Mouse (Mus musculus): ENCODE measurements at regions not wholly inside any gene's neighbourhood (a gene's known extent, or its start where the extent isn't known, plus 50 kb on each side); places are given as distances from the start of the nearest gene placed in this dataset.

DNA sequence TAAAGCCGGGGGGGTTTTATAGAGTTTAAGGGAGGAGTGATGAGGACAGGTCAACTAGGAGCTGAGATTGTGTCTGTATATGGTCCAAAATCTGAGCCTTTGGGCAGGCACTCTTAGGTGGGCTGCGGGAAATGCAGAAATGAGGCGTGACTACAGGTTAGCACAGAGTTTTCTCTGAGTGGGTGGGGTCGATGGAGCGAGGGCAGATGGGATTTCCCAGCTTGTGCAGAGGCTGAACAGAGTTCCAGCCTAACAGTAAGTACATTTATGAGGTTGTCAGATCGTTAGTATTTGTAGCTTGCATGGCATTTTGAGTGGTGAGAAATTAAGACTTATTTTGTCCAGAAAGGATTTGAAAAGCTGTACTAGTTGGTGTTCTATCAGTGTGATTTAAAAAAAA lies 1358.4 kb downstream of the Gsdmc2 start:
- no peaks in the 10 kb centered on the region for H3K36me3 ChIP-seq (ENCODE audit: control insufficient read depth in 1 of 2, insufficient read depth in 2 of 2, low read length in 2 of 2)
- no peaks in the 10 kb centered on the region for H3K4me1 ChIP-seq (ENCODE audit: control insufficient read depth in 1 of 2, insufficient read depth in 2 of 2, low read length in 2 of 2)
- no peak for DNase-seq (ENCODE audit: low read depth, low spot score)
- no peak for TF ChIP-seq EP300 (IDR thresholded peaks at IDR 0.05; ENCODE audit: low read depth in 1 of 2, low read length in 2 of 2)
- no peak for TF ChIP-seq NELFE (IDR thresholded peaks at IDR 0.05; ENCODE audit: low read depth, low read length)
- no peak for TF ChIP-seq TBP (IDR thresholded peaks at IDR 0.05; ENCODE audit: low read depth, low read length)
- no peak for TF ChIP-seq MXI1 (IDR thresholded peaks at IDR 0.05; ENCODE audit: low read depth, low read length)
- no peak for TF ChIP-seq ELF1 (IDR thresholded peaks at IDR 0.05; ENCODE audit: low read depth, low read length)
- no peak for TF ChIP-seq MEF2A (IDR thresholded peaks at IDR 0.05; ENCODE audit: extremely low read depth, insufficient replicate concordance, low read depth, low read length, poor library complexity, severe bottlenecking)
- no peak for TF ChIP-seq SIN3A (IDR thresholded peaks at IDR 0.05; ENCODE audit: low read length)
- no peak for TF ChIP-seq POLR2AphosphoS5 (IDR thresholded peaks at IDR 0.05; ENCODE audit: borderline replicate concordance, low read depth, low read length)
- TF ChIP-seq ZC3H11A (IDR thresholded peaks at IDR 0.05; ENCODE audit: low read depth, low read length), result no peak
- no peak for TF ChIP-seq E2F4 (IDR thresholded peaks at IDR 0.05; ENCODE audit: borderline replicate concordance, low read depth, low read length)
- TF ChIP-seq CHD1 (IDR thresholded peaks at IDR 0.05; ENCODE audit: low read depth, low read length), result no peak
- no peak for TF ChIP-seq GATA1 (IDR thresholded peaks at IDR 0.05; ENCODE audit: low read depth, low read length)
- no peak for TF ChIP-seq ZMIZ1 (IDR thresholded peaks at IDR 0.05; ENCODE audit: low read depth, low read length)
- TF ChIP-seq USF1 (IDR thresholded peaks at IDR 0.05; ENCODE audit: low read depth, low read length), result no peak
- no peak for TF ChIP-seq RAD21 (IDR thresholded peaks at IDR 0.05; ENCODE audit: low read depth, low read length)
- TF ChIP-seq NRF1 (IDR thresholded peaks at IDR 0.05; ENCODE audit: insufficient read depth, low read depth, low read length, poor library complexity, severe bottlenecking), result no peak
- TF ChIP-seq POLR2AphosphoS2 (IDR thresholded peaks at IDR 0.05; ENCODE audit: low read length), result no peak
- TF ChIP-seq SMC3 (IDR thresholded peaks at IDR 0.05; ENCODE audit: low read depth, low read length), result no peak
- no peak for TF ChIP-seq JUND (IDR thresholded peaks at IDR 0.05; ENCODE audit: low read depth, low read length)
- H3K9ac ChIP-seq (ENCODE audit: control insufficient read depth, low read depth, low read length, poor library complexity, severe bottlenecking), result no peak overlapping the region
- H3K79me2 ChIP-seq (ENCODE audit: control insufficient read depth, insufficient read depth, low read length, poor library complexity), result no peaks in the 10 kb centered on the region
- H3K27ac ChIP-seq (ENCODE audit: control insufficient read depth, low read depth, low read length), result no peak overlapping the region
- H3K27me3 ChIP-seq (ENCODE audit: control insufficient read depth in 1 of 2, insufficient read depth in 2 of 2, low read length in 2 of 2), result peaks cover 0 to 2% of the 10 kb centered on the region in 2 experiments; a peak in 1 of 4 replicates
- H3K4me3 ChIP-seq (ENCODE audit: control insufficient read depth in 1 of 2, insufficient read depth in 1 of 2, low read depth in 2 of 2, low read length in 2 of 2), result no peak overlapping the region
- H3K9me3 ChIP-seq (replicated peaks; ENCODE audit: insufficient read depth, low read length), result no peaks in the 10 kb centered on the region

DNA sequence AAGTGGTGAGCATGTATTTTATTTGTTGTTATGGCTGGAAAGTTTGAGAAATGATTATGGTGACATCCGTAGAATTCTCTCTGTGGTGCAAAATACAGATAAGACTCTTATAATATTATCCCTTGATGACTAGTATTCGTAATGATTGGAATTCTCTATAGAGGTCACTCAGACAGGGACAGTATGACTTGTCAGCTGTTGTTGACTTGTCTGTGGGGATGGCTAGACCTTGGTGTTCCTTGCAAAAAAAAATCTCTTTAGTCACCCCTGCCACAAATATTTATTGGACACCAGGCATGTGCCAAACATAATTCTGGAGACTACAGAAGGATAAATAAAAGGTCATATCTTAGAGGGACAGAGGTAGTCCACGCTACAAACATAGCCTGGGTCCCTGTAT lies 1360.6 kb downstream of the Gsdmc2 start:
- Histone ChIP-seq H3K27ac (ENCODE audit: control insufficient read depth, low read depth, low read length) (no peak overlapping the region), H3K4me3 (ENCODE audit: control insufficient read depth in 1 of 2, insufficient read depth in 1 of 2, low read depth in 2 of 2, low read length in 2 of 2) (no peak overlapping the region), H3K27me3 (ENCODE audit: control insufficient read depth in 1 of 2, insufficient read depth in 2 of 2, low read length in 2 of 2) (peaks cover 0 to 2% of the 10 kb centered on the region in 2 experiments; a peak in 1 of 4 replicates), H3K9me3 (replicated peaks; ENCODE audit: insufficient read depth, low read length) (no peaks in the 10 kb centered on the region), H3K4me1 (ENCODE audit: control insufficient read depth in 1 of 2, insufficient read depth in 2 of 2, low read length in 2 of 2) (no peaks in the 10 kb centered on the region), H3K9ac (ENCODE audit: control insufficient read depth, low read depth, low read length, poor library complexity, severe bottlenecking) (no peak overlapping the region), H3K79me2 (ENCODE audit: control insufficient read depth, insufficient read depth, low read length, poor library complexity) (no peaks in the 10 kb centered on the region), H3K36me3 (ENCODE audit: control insufficient read depth in 1 of 2, insufficient read depth in 2 of 2, low read length in 2 of 2) (no peaks in the 10 kb centered on the region)
- TF ChIP-seq CTCF (IDR thresholded peaks at IDR 0.05 in 2 of 3, conservative IDR thresholded peaks at IDR 0.05 in 1 of 3; ENCODE audit: control insufficient read depth in 1 of 3, insufficient read depth in 1 of 3, low read depth in 2 of 3, low read length in 3 of 3, poor library complexity in 1 of 3, severe bottlenecking in 1 of 3) (no peak), TAL1 (IDR thresholded peaks at IDR 0.05; ENCODE audit: low read length) (no peak), SMC3 (IDR thresholded peaks at IDR 0.05; ENCODE audit: low read depth, low read length) (no peak), RAD21 (IDR thresholded peaks at IDR 0.05; ENCODE audit: low read depth, low read length) (no peak), MYC (IDR thresholded peaks at IDR 0.05; ENCODE audit: low read depth, low read length) (no peak), CHD1 (IDR thresholded peaks at IDR 0.05; ENCODE audit: low read depth, low read length) (no peak), UBTF (IDR thresholded peaks at IDR 0.05; ENCODE audit: borderline replicate concordance, insufficient read depth, low read depth, low read length) (no peak), HCFC1 (IDR thresholded peaks at IDR 0.05; ENCODE audit: low read depth, low read length) (no peak), USF1 (IDR thresholded peaks at IDR 0.05; ENCODE audit: low read depth, low read length) (no peak), GATA1 (IDR thresholded peaks at IDR 0.05; ENCODE audit: low read depth, low read length) (no peak), USF2 (IDR thresholded peaks at IDR 0.05; ENCODE audit: borderline replicate concordance in 1 of 2, insufficient read depth in 1 of 2, low read depth in 1 of 2, low read length in 2 of 2) (no peak), NRF1 (IDR thresholded peaks at IDR 0.05; ENCODE audit: insufficient read depth, low read depth, low read length, poor library complexity, severe bottlenecking) (no peak)
- no peak for DNase-seq (ENCODE audit: low read depth, low spot score)
